Comparison of ENCODE assay signal across 14 mouse cellular contexts in genomic region chr2:117023436-117023835, GRCm38 (mm10).
DNase-seq lines count a peak whose midpoint lies in the region.
"Had no signal": no experiment of that assay in that cellular context is flagged by ENCODE, and none has a peak within 500 bp of the region (broad histone marks: within the 10 kb centered on the region; RNA-seq: fewer than 3 reads in every experiment).

No protein-coding gene starts in this region.

- DNase-seq in 3T3-L1 (ENCODE audit: low read depth, low spot score): peak; percentile 52
- DNase-seq in 416B (ENCODE audit: low read depth): peak; percentile 57
- DNase-seq in MN1 (ENCODE audit: low spot score): peak; percentile 25
- no peak for DNase-seq in adrenal gland, adult 2 months
- DNase-seq in right cerebral cortex, adult 18-20 months: no peak
- DNase-seq: adrenal gland, adult 8-10 months; adrenal gland, postnatal 14 days; adrenal gland, postnatal 36 days; cerebellum, adult 11-12 months; cerebellum, adult 2 months; cerebellum, adult 9-10 months; cerebellum, postnatal 10 days; cerebellum, postnatal 25 days; forebrain, postnatal 0 days had no signal

Comparison
In these comparisons a context has a peak if more than half of its experiments do, and no peak if none do; other contexts are left out.
1. DNase-seq: peak in 3T3-L1 (single experiment), 416B (single experiment) and MN1 (single experiment); none in adrenal gland, adult 2 months (single experiment) and right cerebral cortex, adult 18-20 months (single experiment).